Mouse (Mus musculus): ENCODE results near the gene Fam163b.
A peak's percentile ranks its signal among the peaks of the same experiment; 100 is the strongest.

Gene Fam163b

GRCm38 (mm10) chr2:27141950-27142693, at the start of gene Fam163b:
TSS of gene Fam163b (minus strand) at chr2:27142491.
- DNase-seq (ENCODE audit: low read depth in 2 of 2, low spot score in 2 of 2) = no peak

GRCm38 (mm10) chr2:27189994-27190393, 47.7 kb upstream of the Fam163b start:
- DNase-seq (ENCODE audit: low read depth in 2 of 2, low spot score in 2 of 2) = no peak

- peak; percentile 12 to 24 for DNase-seq (ENCODE audit: low read depth in 2 of 2, low spot score in 2 of 2)
These were observed 45.2 kb upstream of the Fam163b start for GRCm38 (mm10) chr2:27187531-27187930.

- no peak for DNase-seq (ENCODE audit: low read depth in 2 of 2, low spot score in 2 of 2)
These were observed 41.4 kb upstream of the Fam163b start for GRCm38 (mm10) chr2:27183734-27184133.

DNA sequence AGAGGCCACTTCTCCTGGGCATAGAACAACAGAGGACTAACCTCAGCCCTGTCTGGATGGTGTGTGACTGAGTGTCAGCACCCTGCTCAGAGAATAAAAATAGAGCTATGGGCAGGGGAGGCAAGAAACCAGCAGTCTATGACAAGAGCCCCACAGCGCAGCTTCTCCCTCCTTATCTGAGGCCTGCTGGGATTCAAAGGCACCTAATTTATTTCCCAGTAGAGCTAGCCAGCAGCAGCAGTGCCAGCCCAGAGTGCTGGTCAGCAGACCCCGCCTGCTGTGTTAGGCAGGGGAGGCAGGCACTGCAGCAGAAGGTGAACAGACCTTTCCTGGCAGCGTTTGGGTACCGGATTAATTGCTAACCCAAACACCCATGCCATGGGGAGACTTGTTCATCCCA, 39.6 kb upstream of the Fam163b start:
- DNase-seq (ENCODE audit: low read depth in 2 of 2, low spot score in 2 of 2) = no peak

DNA sequence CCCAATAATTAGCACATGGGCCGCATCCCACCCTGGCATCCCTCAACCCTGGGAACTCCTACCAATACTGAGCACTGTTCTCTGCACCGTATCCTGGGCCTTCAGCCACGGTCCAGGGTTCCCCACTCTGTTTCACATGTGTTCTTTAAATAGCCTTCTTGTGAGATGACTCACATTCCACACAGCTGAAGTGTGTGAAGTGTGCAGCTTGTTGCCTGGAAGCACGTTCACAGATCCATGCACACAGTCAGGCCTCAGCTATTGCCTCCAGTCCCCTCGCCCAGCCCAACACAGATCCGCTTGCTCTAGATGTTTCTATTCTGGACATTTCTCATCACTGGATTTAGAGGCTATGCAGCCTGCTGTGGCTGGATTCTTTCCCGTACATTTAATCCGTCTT, 36.8 kb upstream of the Fam163b start:
- no peak for DNase-seq (ENCODE audit: low read depth in 2 of 2, low spot score in 2 of 2)

DNA sequence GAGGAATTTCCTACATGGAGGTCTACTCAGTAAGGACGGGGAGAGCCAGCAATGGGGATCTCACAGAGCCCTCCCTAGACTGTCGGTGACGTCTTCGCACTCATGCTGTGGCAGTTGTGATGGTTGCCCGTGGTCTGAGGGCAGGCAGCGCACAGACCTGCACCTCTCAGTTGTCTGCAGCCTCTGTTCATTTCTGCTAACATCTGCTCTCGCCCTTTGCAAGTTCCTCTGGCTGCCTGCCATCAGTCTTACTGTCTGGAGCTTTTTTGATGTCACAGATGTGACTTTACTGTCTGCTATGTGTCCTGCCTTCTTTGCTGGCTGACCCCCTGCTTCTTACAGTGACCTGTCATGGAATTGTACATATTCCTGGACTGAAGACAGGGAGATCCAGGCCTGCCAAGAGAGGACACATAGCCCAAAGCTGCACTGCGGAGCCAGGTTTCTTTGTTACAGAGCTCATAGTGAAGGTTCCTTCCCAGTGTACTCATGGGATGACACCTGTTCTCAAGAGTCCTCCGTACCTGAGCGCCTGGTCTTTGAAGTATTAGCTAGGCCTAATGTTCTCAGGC, 33.5 kb upstream of the Fam163b start:
- DNase-seq (ENCODE audit: low read depth in 2 of 2, low spot score in 2 of 2) = no peak

DNA sequence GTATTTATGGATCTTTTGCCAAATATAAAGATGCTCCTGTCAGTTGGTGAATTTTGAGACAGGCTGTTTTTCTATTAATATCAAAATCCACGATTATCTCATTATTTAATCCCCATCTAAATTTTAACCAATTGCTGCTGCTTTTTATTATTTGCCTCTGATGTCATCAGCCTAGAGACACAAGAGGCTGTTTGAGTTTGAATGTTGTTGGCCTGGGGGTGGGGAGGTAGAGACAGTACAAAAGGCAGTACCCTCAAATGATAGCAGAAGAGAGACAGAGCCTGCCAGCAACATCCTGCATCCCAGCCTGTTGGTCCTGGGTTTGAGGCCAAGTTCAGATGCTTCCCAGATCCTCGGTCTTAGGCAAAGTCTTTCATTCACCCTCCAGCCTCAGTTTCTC, 32.0 kb upstream of the Fam163b start:
- no peak for DNase-seq (ENCODE audit: low read depth in 2 of 2, low spot score in 2 of 2)

DNA sequence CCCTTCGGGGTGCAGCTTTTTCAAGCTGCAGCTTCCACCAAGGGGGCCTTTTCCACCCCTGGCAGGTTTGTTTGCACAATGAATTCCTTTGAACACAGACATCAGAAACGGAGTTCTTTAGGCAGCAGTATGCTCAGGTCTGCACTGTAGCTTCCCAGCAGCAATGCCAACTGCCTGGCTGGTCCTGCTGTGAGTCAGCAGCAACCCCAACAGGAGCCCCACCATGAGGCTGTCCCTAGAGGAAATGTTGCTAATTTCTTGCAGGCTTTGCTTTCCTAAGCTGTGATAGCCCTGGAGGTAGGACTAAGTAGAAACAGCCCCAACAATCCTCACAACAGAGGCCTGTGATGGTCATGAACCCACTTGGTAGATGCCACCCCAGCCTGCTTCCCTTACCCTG, 24.7 kb upstream of the Fam163b start:
- no peak for DNase-seq (ENCODE audit: low read depth in 2 of 2, low spot score in 2 of 2)

- no peak for DNase-seq (ENCODE audit: low read depth in 2 of 2, low spot score in 2 of 2)
These were observed 23.8 kb upstream of the Fam163b start for GRCm38 (mm10) chr2:27166074-27166473.

- no peak for DNase-seq (ENCODE audit: low read depth in 2 of 2, low spot score in 2 of 2)
These were observed 22.7 kb upstream of the Fam163b start, which contains the start of gene Dbh for GRCm38 (mm10) chr2:27164796-27165590. TSS of gene Dbh (plus strand) at chr2:27165233.

DNA sequence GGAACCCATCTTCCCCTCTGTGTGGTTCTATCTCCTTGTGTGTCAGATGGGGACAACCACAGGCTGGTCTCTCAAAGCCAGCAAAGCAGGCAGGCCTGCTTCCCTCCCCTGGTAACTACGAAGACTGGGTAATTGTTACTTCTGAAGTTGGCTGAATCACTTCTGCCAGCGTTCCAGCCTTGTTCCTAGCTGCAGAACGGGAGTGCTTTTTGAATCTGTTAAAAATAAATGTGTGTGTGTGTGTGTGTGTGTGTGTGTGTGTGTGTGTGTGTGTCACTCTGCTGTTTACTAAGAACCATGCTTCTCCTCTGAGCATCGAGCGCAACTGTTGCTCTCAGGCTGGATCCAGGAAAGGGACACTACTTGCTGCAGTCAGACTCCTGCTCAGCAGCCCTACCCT, 21.6 kb upstream of the Fam163b start:
- DNase-seq (ENCODE audit: low read depth in 2 of 2, low spot score in 2 of 2) = no peak

GRCm38 (mm10) chr2:27162656-27163055, 20.4 kb upstream of the Fam163b start:
- no peak for DNase-seq (ENCODE audit: low read depth in 2 of 2, low spot score in 2 of 2)

GRCm38 (mm10) chr2:27161526-27161925, 19.2 kb upstream of the Fam163b start:
- DNase-seq (ENCODE audit: low read depth in 2 of 2, low spot score in 2 of 2) = no peak

GRCm38 (mm10) chr2:27156596-27156995, 14.3 kb upstream of the Fam163b start:
- DNase-seq (ENCODE audit: low read depth in 2 of 2, low spot score in 2 of 2) = no peak

DNA sequence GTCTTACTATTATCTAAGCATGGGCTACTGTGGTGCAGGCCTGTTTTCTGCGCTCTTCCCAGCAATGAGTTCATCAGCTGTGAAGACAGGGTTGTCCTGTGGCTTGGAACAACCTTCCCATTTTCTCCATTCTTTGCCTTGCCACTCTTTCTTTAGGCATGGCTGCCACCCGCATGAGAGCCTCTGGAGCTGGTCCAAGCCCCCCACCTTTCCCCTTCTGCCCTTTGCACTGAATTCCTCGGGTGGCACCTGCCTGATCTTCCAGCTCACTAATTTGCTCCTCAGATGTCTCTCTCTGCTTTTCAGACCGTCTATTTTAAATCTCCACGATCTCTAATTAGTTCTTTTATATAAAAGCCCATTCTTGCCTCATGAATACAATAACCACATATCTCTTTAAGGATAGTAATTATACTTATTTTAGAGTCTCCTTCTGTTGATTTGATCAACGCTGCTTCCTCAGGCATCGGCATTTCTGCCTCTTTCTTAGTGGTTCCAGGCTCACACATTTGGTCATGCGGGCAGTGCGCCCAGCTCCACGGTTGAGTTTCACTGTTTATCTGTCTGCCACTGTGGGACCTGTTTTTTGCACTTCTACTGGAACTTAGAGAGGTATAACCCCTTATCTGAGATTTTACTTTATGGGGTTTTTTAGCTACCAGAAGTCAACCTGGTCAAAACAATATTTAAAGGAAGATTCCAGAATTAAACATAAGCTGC, 12.3 kb upstream of the Fam163b start:
- no peak for DNase-seq (ENCODE audit: low read depth in 2 of 2, low spot score in 2 of 2)

DNA sequence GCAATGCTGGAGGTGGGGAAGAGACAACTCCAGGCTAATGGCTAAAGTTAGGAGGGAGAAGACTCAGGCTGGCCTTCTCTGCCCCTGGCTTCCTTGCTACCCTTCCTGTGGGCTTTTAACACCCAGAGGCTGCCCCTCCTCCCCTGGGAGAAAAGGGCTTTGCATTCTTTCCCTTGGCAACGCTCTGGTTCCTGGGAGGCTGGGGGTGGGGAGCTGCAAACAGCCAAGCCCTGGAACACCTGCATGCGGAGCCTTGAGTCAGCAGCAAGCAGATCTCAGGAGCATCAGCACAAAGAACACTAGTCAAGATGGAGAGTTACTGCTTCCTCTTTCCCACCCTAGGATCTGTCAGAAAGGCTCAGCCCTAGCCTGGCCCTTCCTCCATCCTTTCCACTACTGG, 7.2 kb upstream of the Fam163b start:
- DNase-seq (ENCODE audit: low read depth in 2 of 2, low spot score in 2 of 2) = no peak

- DNase-seq (ENCODE audit: low read depth in 2 of 2, low spot score in 2 of 2) = no peak
These were observed 4.5 kb upstream of the Fam163b start for GRCm38 (mm10) chr2:27146840-27147239.

DNA sequence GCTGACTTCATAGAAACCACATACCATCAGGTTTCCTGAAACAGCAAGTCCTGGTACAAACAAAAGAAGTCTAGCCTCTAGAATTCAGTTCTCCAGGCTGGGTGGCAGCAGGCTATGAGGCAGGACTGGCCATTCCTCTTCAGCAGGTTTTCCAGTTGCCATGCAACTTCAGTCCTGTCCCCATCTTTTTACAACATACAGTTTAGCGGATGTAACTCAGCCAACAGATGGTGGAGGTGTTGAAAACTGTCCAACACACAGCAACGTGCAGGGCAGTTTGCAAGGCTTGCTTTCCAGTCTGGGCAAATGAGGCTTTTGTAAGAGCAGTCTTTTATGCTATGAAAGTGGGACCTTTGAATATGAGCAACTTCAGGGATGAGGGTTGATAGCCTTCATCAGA, 2.7 kb upstream of the Fam163b start:
- DNase-seq (ENCODE audit: low read depth in 2 of 2, low spot score in 2 of 2) = no peak

DNA sequence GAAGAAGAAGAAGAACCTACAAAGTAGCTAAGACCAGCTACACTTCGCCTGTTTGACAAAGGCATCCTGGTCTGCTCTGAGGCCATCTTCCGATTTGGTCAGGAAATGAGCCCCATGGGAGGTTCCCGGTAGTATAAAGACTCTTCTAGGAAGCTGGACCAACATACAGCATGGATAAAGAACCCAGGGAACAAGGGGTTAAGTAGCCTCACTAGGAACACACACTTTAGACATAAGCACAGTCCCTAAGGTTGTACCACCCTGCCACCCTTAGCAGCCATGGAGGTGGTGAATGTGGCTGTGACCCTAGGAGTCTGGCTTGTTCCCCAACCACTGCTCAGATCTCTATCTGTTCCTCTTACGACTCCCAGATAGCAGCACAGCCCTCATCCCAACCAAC, 3.9 kb downstream of the Fam163b start:
- no peak for DNase-seq (ENCODE audit: low read depth in 2 of 2, low spot score in 2 of 2)

GRCm38 (mm10) chr2:27136789-27137188, 5.5 kb downstream of the Fam163b start:
- no peak for DNase-seq (ENCODE audit: low read depth in 2 of 2, low spot score in 2 of 2)

- no peak for DNase-seq (ENCODE audit: low read depth in 2 of 2, low spot score in 2 of 2)
These were observed 6.0 kb downstream of the Fam163b start for GRCm38 (mm10) chr2:27136336-27136735.

All from CD8-positive naive resting alpha-beta T cell, adult 2 months (primary cell).